Mouse (Mus musculus) bone marrow, adult 2 months (tissue): ENCODE measurements around the gene Cd3e. TPM values are rescaled to one million over a fixed set of nuclear protein-coding genes. Genes with fewer than 3 reads are reported as not detected.
"Not testable (repeated sequence)": the region's sequence is repeated elsewhere in the genome, so short reads cannot be mapped to it uniquely, and the experiment has no call there.

ENCODE experiments used
- H3K27ac ChIP-seq: fragments of 200-500 bp; 2 replicates; pipeline ENCODE4 v1.5.1; 2012; ENCODE audit warnings: low read depth, mild to moderate bottlenecking, control low read depth, inconsistent platforms, low read length; ENCODE audit not compliant: control insufficient read depth, poor library complexity, insufficient read depth
- H3K4me1 ChIP-seq: fragments of 200-500 bp; 2 replicates; pipeline ENCODE4 v1.6.1; 2011; ENCODE audit warnings: low read length; ENCODE audit not compliant: control insufficient read depth, insufficient read depth
- H3K4me3 ChIP-seq: fragments of 200-500 bp; replicated peaks from 2 replicates; pipeline ENCODE3; 2011; ENCODE audit warnings: mild to moderate bottlenecking, low read depth, low read length, control low read depth; ENCODE audit not compliant: control insufficient read depth
- CTCF ChIP-seq: fragments of 200-500 bp; IDR thresholded peaks from 2 replicates; pipeline ENCODE4 v1.5.1; 2011; ENCODE audit warnings: low read length, control low read depth; ENCODE audit not compliant: control insufficient read depth, insufficient read depth
- POLR2A ChIP-seq: fragments of 200-500 bp; IDR thresholded peaks from 2 replicates; pipeline ENCODE4 v1.6.1; 2011; ENCODE audit warnings: low read depth, mild to moderate bottlenecking, control low read depth, low read length, borderline replicate concordance; ENCODE audit not compliant: control insufficient read depth
- WGBS: fragments of 180-500 bp; shearing (Covaris S2); methylation state at CpG from one replicate; pipeline ENCODE4 v1.1.7; 2018; 5-methylcytosine and 5-hydroxymethylcytosine counted together
- polyA plus RNA-seq: library from polyadenylated mRNA; stranded (reverse); fragments of >200 nt; gene quantifications from 2 replicates; pipeline ENCODE4 v1.2.4, GENCODE M21; 2011; ENCODE audit warnings: low replicate concordance; ENCODE audit not compliant: missing spikeins, insufficient read depth, insufficient read length

The Cd3e gene
- polyA plus RNA-seq, 1 experiment = 4.8 TPM

DNA sequence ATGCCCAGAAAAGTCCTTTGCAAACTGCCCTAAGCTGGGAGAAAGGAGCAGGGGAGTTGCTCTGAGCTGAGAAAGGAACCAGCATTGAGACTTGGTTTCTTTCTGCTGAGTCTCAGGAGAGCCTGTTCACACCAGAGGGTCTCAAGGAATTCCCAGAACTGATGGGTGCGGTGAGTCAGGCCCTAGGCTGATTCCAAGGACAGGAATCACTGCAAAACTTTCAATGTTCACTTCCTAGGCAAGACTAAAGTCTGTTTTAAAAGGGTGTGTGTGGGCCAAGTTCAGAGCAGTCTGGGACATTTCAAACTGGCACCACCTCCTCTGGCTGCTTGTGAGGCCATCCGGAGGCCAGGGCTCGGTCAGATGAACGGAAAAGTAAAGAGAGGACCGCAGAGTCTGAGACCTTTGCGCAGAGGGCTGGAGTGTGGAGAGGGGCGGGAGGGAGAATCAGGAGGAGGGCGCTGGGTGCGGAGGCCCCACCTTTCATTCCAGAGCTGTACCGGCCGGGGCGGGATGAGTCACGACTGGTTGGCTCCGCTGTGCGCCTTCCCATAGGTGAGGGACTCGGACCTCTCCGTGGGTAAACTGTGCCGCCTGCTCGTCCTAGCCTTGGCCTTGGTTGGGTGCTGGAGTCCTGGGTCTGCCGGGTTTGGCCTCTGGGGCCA lies 32.8 kb upstream of the Cd3e start:
- H3K4me3 ChIP-seq = no peak overlapping the region
- no peak for TF ChIP-seq POLR2A
- TF ChIP-seq CTCF = no peak
- whole genome bisulfite sequencing = 3% methylated on average over 20 of the region's 20 CpGs
- no peak overlapping the region for H3K27ac ChIP-seq
- H3K4me1 ChIP-seq = no peaks in the 10 kb centered on the region

DNA sequence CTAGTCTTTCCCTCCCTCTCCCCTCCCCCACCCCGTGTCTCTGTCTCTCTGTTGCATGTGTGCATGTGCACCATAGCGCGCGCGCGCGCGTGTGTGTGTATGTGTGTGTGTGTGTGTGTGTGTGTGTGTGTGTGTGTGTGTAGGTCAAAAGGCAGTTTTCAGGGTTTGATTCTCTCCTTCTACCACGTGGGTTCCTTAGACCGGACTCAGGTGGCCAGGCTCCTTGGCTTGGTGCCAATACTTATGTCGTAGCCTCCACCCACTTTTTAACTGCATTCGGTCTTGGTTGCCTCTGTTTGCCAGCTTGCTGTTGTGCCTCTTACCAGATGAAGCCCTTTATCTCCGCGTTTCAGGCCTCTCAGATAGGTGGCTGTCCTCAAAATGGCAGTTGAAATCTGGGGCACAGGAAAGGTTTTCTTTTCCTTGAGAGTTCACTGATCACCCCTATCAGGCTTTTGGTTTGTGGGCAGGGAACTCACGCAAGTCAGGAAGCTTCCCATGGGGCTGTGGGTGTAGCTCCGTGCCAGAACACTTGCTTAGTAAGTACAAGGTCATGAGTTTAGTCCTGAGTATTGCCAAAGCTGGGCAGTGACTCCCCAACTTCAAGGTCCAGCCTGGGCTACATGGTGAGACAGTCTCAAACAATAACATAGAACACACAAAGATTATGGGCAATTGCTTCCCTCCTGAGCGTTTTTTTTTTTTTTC lies 31.9 kb upstream of the Cd3e start:
- no peak overlapping the region for H3K4me3 ChIP-seq
- no peaks in the 10 kb centered on the region for H3K4me1 ChIP-seq
- WGBS = 26% methylated on average over 17 of the region's 17 CpGs
- TF ChIP-seq POLR2A (no peak), CTCF (no peak)
- no peak overlapping the region for H3K27ac ChIP-seq

DNA sequence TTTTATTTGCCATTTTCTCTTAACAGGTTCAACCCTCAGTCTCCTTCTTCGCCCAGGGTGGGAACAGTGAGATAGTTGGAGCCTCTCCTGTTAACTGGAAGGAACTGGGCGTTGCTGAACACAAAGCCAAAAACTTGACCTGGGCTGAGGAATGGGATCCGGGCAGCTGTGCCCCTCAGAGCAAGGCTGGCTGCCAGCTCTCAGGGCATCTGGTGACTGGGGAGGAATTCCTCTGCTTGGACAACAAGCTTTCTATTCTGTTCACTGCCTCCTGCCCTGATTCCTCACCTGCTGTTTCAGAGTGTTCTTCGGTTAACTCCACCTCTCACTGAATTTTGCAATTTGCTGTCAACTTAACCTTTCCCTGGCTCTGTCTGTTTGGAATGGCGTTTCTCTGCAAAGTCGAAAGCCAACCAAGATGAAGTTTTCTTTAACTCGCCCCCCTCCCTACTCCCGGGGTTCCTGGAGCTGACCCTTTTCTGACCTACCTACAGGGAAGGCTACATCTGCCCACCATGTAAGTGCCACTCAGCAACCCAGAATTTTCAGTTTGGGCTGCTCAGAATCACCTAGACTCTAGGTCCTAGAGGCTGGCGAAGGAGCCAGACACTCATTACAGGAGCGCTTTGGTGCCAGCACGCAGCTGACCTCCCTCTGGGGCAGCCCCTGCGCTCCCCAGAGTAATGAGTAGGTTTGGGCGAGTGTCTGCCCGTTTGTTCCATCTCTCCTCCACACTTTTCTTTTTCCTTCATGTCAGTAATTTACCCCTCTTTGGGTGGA lies 30.8 kb upstream of the Cd3e start:
- TF ChIP-seq POLR2A = no peak
- TF ChIP-seq CTCF = no peak
- no peaks in the 10 kb centered on the region for H3K4me1 ChIP-seq
- 22% methylated on average over 14 of the region's 14 CpGs for WGBS
- H3K4me3 ChIP-seq = no peak overlapping the region
- no peak overlapping the region for H3K27ac ChIP-seq

DNA sequence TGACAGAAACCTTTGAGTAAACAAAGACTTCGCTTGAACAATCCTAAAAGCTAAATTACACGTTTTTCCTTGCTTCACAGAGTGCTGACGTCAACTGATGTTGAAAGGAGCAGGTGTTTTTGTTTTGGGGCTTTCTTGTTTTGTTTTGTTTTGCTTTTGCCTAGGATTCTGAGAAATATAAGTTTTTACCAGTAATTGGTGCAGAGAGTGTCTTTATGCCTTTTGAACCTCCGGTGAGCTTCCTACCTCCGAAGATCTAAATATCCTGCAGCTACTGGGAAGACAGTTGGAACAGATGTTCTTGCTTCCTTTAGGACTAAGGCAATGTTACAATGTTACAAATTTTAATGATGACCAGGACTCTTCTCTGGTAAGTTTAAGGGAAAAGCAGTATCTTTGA lies 30.1 kb upstream of the Cd3e start, which contains the start of gene Mpzl2:
Mpzl2 (plus strand) TSS at position 301 of the 400 bp plus-strand sequence.
- no peak within 1 kb of the TSS for H3K4me3 ChIP-seq
- 55% methylated on average over 5 of the region's 5 CpGs for WGBS
- H3K27ac ChIP-seq = no peak within 1 kb of the TSS
- H3K4me1 ChIP-seq = no peaks in the 10 kb centered on the region
- TF ChIP-seq CTCF (no peak), POLR2A (no peak)

DNA sequence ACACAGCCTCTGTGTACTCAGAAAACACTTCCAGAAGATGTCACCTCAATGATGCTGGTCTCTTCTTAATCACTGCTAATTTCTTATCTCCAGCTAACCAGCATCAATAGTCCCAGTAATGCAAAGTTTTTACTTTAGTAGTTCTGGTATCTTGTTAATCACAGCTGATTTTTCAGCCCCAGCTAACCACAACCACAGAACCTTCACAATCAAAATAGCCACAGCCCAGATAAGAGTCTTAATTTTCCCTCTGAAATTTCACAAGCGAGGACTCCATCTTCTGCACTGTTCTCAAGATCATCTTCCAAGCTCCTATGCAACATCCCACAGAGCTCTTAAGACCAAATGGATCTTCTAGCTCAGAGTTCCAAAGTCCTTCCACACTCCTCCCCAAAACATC lies 28.4 kb upstream of the Cd3e start:
- H3K4me1 ChIP-seq, H3K27ac ChIP-seq, H3K4me3 ChIP-seq: not testable (repeated sequence)
- WGBS = 29% methylated on average over 1 of the region's 1 CpGs

DNA sequence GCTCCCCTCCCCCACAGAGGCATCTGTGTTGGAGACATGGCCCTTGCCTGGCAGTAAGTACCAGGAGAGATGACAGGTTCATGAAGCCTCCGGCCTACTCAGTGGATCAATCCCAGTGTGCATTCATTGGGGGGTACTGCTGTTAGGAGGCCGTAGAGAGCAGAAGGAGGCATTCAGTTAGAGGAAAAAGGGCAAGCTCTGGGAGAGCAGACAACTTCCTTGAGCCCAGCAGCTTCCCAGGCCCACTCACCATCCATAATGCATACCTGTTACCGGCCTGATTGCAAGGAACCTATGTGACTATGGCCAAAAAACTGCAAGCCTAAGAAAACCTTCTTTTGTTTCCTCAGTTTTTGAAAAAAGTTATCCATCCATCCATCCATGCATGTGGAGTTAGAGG lies 25.1 kb upstream of the Cd3e start:
- no peak for TF ChIP-seq CTCF
- H3K4me1 ChIP-seq = no peaks in the 10 kb centered on the region
- 76% methylated on average over 3 of the region's 3 CpGs for WGBS
- no peak overlapping the region for H3K4me3 ChIP-seq
- no peak overlapping the region for H3K27ac ChIP-seq

DNA sequence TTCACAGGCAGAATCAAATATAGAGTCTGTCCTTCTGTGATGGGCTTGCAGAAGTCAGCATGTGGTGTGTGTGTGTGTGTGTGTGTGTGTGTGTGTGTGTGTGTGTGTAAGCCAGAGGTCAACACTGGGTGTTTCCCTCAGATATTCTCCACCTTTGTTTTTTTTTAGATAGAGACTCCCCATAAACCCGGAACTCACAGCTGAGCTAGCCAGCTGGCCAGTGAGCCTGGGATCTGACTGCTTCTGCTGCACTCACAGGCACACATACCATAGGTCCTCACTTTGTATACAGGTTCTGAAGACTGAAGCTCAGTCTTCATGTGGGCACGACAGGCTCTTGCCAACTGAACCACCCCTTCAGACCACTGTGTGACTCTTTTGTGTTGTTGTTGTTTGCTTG lies 22.8 kb upstream of the Cd3e start:
- no peak overlapping the region for H3K4me3 ChIP-seq
- H3K4me1 ChIP-seq = no peaks in the 10 kb centered on the region
- no peak for TF ChIP-seq CTCF
- no peak for TF ChIP-seq POLR2A
- no peak overlapping the region for H3K27ac ChIP-seq
- WGBS = 75% methylated on average over 2 of the region's 2 CpGs

DNA sequence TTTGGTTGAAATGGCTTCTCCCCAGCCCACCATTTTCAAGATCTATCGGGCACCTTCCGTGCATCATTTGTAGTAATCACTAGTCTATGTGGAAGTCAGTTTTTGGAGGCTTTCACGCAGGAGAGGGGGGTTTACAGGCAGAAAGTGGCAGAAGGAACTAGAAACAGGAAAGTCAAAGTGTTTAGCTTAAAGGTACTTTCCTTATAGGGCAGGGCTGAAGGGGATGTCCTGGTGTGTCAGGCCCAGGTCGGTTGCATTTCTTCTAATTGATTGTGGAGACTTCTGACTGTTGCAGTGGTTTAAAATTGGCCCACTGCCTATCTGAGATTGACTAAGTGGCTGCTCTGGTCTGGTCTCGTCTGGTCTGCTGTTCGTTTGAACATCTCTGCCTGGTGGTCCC lies 20.9 kb upstream of the Cd3e start:
- 40% methylated on average over 6 of the region's 6 CpGs for WGBS
- no peak overlapping the region for H3K4me3 ChIP-seq
- no peak overlapping the region for H3K27ac ChIP-seq
- no peak for TF ChIP-seq POLR2A
- TF ChIP-seq CTCF = no peak
- H3K4me1 ChIP-seq = no peaks in the 10 kb centered on the region

DNA sequence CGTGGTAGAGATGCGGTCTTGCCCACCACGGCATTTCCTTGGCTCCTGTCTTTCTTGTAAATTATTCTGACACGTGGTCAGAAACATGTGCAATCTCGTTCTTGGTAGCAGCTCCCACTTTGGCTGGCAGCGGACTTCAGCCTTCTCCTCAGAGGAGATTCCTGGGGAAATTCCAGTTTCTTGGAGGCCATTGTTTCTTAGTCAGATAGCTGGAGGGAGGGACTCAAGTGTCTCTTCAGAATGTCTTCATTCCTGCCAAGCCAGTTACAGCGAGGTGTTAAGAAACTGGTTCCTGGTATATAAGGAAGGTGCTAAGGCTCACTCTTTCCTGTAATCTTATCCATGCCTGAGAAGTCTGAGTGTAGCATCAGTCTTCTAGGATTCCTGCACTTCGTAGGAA lies 17.9 kb upstream of the Cd3e start:
- no peak for TF ChIP-seq POLR2A
- TF ChIP-seq CTCF = no peak
- WGBS = 23% methylated on average over 8 of the region's 8 CpGs
- no peaks in the 10 kb centered on the region for H3K4me1 ChIP-seq
- no peak overlapping the region for H3K27ac ChIP-seq
- no peak overlapping the region for H3K4me3 ChIP-seq
